Mouse (Mus musculus) liver, embryonic 14.5 days (tissue): ENCODE measurements around the gene Mt4. TPM values are rescaled to one million over a fixed set of nuclear protein-coding genes. Genes with fewer than 3 reads are reported as not detected.

Experiments
- ATAC-seq: fragments of 200-750 bp; cut with Nextera tagmentation; 2 replicates; pipeline ENCODE4 v1.8.0; 2017; ENCODE audit warnings: moderate number of reproducible peaks, mild to moderate bottlenecking, moderate library complexity; ENCODE audit not compliant: insufficient read depth
- DNase-seq, 3 experiments: peaks; one replicate each; pipeline ENCODE4 v3.0.0-alpha.2; 2012 to 2013; ENCODE audit warnings: low read depth in 3 of 3, low spot score in 3 of 3
- H3K27ac ChIP-seq: fragments of 300-500 bp; sonication (generic); 2 replicates; pipeline ENCODE4 v1.5.1; 2014; ENCODE audit warnings: moderate library complexity, mild to moderate bottlenecking, control low read depth, inconsistent platforms
- H3K27me3 ChIP-seq: fragments of 300-500 bp; sonication (generic); 2 replicates; pipeline ENCODE4 v1.6.1; 2014; ENCODE audit warnings: mild to moderate bottlenecking, low read length, moderate library complexity; ENCODE audit not compliant: control insufficient read depth, insufficient read depth
- H3K36me3 ChIP-seq: fragments of 300-500 bp; sonication (generic); replicated peaks from 2 replicates; pipeline ENCODE4 v1.6.1; 2014; ENCODE audit warnings: low read depth; ENCODE audit not compliant: control insufficient read depth, insufficient read depth
- H3K4me1 ChIP-seq, 2 experiments: fragments of 200-500 bp in 1 of 2; fragments of 300-500 bp in 1 of 2; sonication (generic) in 1 of 2; replicated peaks; 2 replicates each; pipeline ENCODE4 v1.6.1; 2012 to 2014; ENCODE audit warnings: antibody characterized with exemption in 1 of 2, inconsistent platforms in 1 of 2, low read length in 1 of 2; ENCODE audit not compliant: control insufficient read depth in 2 of 2, insufficient read depth in 2 of 2
- H3K4me2 ChIP-seq: fragments of 300-500 bp; sonication (generic); 2 replicates; pipeline ENCODE4 v1.6.1; 2014; ENCODE audit warnings: low read depth, mild to moderate bottlenecking, control low read depth, moderate library complexity
- H3K4me3 ChIP-seq, 2 experiments: fragments of 200-500 bp in 1 of 2; fragments of 300-500 bp in 1 of 2; sonication (generic) in 1 of 2; 2 replicates each; pipeline ENCODE4 v1.5.1; 2012 to 2014; ENCODE audit warnings: low read depth in 2 of 2, low read length in 2 of 2, mild to moderate bottlenecking in 2 of 2, control low read depth in 1 of 2, inconsistent platforms in 1 of 2, moderate library complexity in 1 of 2; ENCODE audit not compliant: insufficient read depth in 1 of 2
- H3K9ac ChIP-seq: fragments of 300-500 bp; sonication (generic); replicated peaks from 2 replicates; pipeline ENCODE4 v1.6.1; 2014; ENCODE audit warnings: mild to moderate bottlenecking, control low read depth, moderate library complexity
- H3K9me3 ChIP-seq: fragments of 300-500 bp; sonication (generic); 2 replicates; pipeline ENCODE4 v1.6.1; 2016; ENCODE audit warnings: low read length, mixed read lengths; ENCODE audit not compliant: control insufficient read depth
- CTCF ChIP-seq: IDR thresholded peaks from 2 replicates; pipeline ENCODE4 v1.5.1; 2016; ENCODE audit warnings: antibody characterized with exemption, low read depth, control low read depth
- EP300 ChIP-seq: IDR thresholded peaks from 2 replicates; pipeline ENCODE4 v1.6.1; 2016; ENCODE audit warnings: antibody characterized with exemption, low read depth
- WGBS: fragments of 180-500 bp; shearing (Covaris S2); extraction: QIAGEN DNeasy Blood & Tissue Kit; methylation state at CpG from one replicate; pipeline ENCODE4 v1.1.7; 2014; ENCODE audit not compliant: insufficient replicate concordance; 5-methylcytosine and 5-hydroxymethylcytosine counted together
- polyA plus RNA-seq, 2 experiments: library from polyadenylated mRNA; depleted of rRNA in 1 of 2; stranded (reverse) in 1 of 2; unstranded in 1 of 2; fragments of >200 nt; fragmentation: Nextera tagmentation in 1 of 2; extraction: Ambion mirVana in 1 of 2; gene quantifications; 2 replicates each; pipeline versions ENCODE4 v1.2.1 to v1.2.3; 2012 to 2014

Gene Mt4
- polyA plus RNA-seq, 2 experiments = 1.7 to 2.1 TPM

DNA sequence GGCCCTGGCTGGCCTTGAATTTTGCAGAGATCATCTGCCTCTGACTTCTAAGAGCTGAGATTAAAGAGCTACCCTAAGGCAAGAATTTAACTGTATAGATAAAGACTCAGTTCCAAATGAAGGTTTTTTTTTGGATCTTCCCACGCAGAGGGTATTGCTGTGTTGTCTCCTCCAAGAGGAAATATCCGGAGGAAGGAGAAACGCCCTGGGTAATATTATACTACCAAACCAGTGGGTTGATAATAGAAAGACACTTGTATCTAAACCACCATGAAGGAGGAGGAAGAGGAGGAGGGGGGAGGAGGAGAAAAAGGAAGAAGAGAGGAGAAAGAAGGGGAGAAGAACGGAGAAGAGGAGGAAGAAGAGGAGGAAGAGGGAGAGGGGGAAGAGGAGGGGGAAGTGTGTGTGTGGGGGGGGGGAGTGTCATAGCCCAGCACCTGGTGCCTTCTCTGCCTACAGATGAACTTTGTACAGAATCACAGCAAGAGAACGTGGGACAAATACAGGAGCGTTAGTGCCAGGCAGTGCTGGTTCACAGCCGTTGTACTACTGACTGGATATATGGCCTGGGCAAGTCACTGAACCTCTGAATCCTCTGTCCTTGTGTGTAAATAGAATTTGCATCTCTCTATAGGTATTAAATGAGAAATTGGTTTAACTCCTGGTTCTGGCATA is 40.9 kb downstream of the Mt4 start:
- ATAC-seq (no peak), DNase-seq (no peak)
- Histone ChIP-seq H3K4me3 (peak overlapping the region; percentile 36 to 90; a peak in 3 of 4 replicates), H3K27me3 (no peaks in the 10 kb centered on the region; the same call in none of the 2 replicates), H3K4me1 (peaks cover 24 to 30% of the 10 kb centered on the region in 2 experiments), H3K9me3 (no peaks in the 10 kb centered on the region), H3K27ac (peak overlapping the region; percentile 99), H3K4me2 (peak overlapping the region; percentile 88), H3K36me3 (peaks cover 3% of the 10 kb centered on the region; the same call in 1 of the 2 replicates), H3K9ac (peak overlapping the region; percentile 73)
- no peak for TF ChIP-seq EP300
- TF ChIP-seq CTCF = no peak
- 54% methylated on average over 7 of the region's 7 CpGs for WGBS

DNA sequence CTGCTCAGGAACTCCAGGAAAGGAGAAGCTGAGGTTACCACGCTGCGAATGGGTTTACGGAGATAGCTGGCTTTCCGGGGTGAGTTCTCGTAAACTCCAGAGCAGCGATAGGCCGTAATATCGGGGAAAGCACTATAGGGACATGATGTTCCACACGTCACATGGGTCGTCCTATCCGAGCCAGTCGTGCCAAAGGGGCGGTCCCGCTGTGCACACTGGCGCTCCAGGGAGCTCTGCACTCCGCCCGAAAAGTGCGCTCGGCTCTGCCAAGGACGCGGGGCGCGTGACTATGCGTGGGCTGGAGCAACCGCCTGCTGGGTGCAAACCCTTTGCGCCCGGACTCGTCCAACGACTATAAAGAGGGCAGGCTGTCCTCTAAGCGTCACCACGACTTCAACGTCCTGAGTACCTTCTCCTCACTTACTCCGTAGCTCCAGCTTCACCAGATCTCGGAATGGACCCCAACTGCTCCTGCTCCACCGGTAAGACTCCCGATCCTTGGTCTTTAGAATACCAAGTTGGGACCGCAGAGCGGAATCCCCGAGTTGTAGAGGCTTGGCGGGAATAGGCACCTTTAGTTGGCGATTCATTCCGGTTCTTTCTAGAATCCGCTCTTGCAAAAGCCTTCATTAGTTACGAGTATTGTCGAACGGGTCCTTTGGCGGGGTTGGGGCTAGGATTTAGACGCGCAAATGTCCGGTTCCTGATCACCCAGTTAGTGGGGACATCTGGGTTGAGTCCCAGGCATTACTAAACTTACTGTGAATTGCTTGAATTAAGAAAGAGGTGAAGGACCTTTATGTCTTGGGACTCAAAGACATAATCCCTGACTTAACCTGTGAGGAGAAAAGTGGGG is 42.1 kb downstream of the Mt4 start, which contains the start of gene Mt1:
Gene Mt1, plus strand, starts transcription at position 226 of the 856 bp plus-strand sequence.
- Histone ChIP-seq H3K4me3 (peak within 1 kb of the TSS; percentile 78 to 90), H3K4me1 (peaks cover 33 to 38% of the 10 kb centered on the region in 2 experiments), H3K27me3 (no peaks in the 10 kb centered on the region), H3K27ac (peak within 1 kb of the TSS; percentile 99), H3K9ac (peak within 1 kb of the TSS; percentile 98), H3K4me2 (peak within 1 kb of the TSS; percentile 88), H3K36me3 (no peaks in the 10 kb centered on the region; the same call in 1 of the 2 replicates), H3K9me3 (no peaks in the 10 kb centered on the region)
- ATAC-seq (peak; percentile 88), DNase-seq (peak; percentile 99)
- peak; percentile 89 for TF ChIP-seq EP300
- TF ChIP-seq CTCF = no peak
- WGBS = under 1% methylated on average over 50 of the region's 50 CpGs

DNA sequence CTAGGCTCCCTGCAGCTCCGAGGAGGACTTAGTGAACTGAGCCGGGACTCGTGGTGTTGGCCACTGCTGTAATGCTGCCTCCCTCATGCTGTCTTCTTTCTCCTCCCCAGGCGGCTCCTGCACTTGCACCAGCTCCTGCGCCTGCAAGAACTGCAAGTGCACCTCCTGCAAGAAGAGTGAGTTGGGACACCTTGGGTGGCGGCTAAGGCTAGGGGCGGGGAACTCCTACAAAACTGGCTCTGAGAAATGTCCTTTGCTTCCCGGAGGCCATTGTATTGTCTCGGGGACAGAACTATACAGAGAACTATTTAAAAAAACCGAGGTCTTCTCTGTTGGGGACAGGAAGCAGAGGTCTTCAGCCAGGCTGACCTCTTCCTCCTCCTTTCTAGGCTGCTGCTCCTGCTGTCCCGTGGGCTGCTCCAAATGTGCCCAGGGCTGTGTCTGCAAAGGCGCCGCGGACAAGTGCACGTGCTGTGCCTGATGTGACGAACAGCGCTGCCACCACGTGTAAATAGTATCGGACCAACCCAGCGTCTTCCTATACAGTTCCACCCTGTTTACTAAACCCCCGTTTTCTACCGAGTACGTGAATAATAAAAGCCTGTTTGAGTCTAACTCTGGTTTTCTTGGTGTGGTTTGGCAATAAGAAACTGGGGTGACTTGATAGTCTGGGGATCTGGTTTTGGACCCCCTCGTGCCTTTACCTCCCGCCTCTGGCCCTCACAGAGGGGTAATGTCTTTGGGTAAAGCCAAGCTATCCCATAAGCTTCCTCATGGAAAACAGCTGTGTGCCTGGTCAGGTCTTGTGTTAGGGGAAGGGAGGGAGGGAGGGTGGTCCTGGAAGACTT is 42.9 kb downstream of the Mt4 start:
- H3K27ac ChIP-seq = peak overlapping the region; percentile 99
- DNase-seq (peak in 1 of 3 experiments; percentile 75), ATAC-seq (no peak)
- WGBS = 3% methylated on average over 25 of the region's 25 CpGs
- H3K27me3 ChIP-seq = no peaks in the 10 kb centered on the region
- peak; percentile 0; the same call in 1 of the 2 replicates for TF ChIP-seq CTCF
- TF ChIP-seq EP300 = no peak
- H3K9ac ChIP-seq = peak overlapping the region; percentile 98
- peak overlapping the region; percentile 78 to 90 for H3K4me3 ChIP-seq
- no peaks in the 10 kb centered on the region; the same call in 1 of the 2 replicates for H3K36me3 ChIP-seq
- H3K4me1 ChIP-seq = peaks cover 41 to 42% of the 10 kb centered on the region in 2 experiments
- H3K9me3 ChIP-seq = no peaks in the 10 kb centered on the region
- H3K4me2 ChIP-seq = peak overlapping the region; percentile 88

DNA sequence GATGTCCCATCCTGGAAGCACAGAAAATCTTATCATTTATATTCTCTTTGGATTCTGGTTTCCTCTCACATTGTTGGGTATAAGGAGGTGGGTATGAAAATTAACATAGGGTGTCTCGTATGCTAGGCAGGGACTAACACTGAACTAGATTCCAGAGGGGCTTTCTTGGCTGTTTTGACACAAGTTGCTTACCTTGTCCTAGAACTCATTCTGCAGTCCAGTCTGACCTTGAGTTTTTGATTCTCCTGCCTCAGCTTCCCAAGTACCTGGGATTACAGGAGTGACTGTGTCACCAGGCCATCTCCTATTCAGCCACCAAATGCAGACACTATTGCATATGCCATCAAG is 43.5 kb downstream of the Mt4 start:
- H3K27ac ChIP-seq = peak overlapping the region; percentile 99
- H3K27me3 ChIP-seq = no peaks in the 10 kb centered on the region
- WGBS = 65% methylated on average over 1 of the region's 1 CpGs
- peak in 1 of 3 experiments; percentile 73 for DNase-seq
- no peak; the same call in 1 of the 2 replicates for TF ChIP-seq EP300
- TF ChIP-seq CTCF = no peak
- peak overlapping the region; percentile 88 for H3K4me2 ChIP-seq
- ATAC-seq = no peak
- H3K4me3 ChIP-seq = peak overlapping the region; percentile 78 to 90
- H3K36me3 ChIP-seq = no peaks in the 10 kb centered on the region; the same call in 1 of the 2 replicates
- peaks cover 45% of the 10 kb centered on the region in 2 experiments for H3K4me1 ChIP-seq
- peak overlapping the region; percentile 98 for H3K9ac ChIP-seq
- no peaks in the 10 kb centered on the region for H3K9me3 ChIP-seq
